Mouse (Mus musculus): Measurements from ENCODE around the gene Ttc23. TPM values are rescaled to one million over a fixed set of nuclear protein-coding genes. Genes with fewer than 3 reads are reported as not detected.

Ttc23 gene
- total RNA-seq, 2 experiments from 2014 or later, result 16.7 to 18.2 TPM

- DNase-seq, result no peak
Observed at GRCm38 (mm10) chr7:67747731-67748305, 100.6 kb downstream of the Ttc23 start.

GRCm38 (mm10) chr7:67749441-67750239 is 102.4 kb downstream of the Ttc23 start:
- no peak for DNase-seq

DNA sequence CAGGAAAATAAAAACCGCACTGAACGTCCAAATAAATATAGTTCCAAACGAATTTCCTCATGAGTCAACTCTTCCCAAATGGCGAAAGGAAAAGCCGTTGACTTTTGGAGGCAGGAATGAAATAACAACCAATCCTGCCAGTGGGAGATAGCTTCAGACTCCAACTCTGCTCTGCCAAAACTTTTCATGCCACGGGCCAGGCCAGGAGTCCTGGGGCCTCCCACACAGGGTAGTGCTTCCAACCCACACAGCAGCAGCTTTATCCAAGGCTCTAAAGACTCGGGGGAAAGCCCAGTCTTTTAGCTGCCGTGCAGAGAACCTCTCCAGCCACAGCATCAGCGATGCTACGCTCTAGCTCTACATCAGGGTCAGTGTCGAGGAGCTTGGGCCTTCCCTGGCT is 107.4 kb downstream of the Ttc23 start:
- peak; percentile 64 to 82 for DNase-seq

DNA sequence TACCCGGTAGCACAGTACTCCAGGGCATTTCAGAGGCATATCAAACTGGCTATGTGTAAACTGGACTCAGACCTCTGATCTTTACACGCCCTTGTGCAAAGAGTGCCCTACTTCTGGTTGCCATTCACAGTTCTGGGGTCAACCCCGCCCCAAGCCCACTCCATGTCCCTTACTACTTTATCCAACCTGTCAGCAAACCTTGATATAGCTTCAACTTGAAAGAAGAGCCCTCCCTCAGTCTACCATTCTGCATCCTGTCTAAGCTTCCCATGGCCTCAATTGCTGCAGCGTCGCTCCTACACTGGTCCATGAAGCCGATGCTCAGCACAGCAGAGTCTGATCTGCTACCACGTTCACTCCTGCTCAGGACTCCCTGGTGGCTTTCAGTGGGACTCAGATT is 108.2 kb downstream of the Ttc23 start:
- no peak for DNase-seq

DNA sequence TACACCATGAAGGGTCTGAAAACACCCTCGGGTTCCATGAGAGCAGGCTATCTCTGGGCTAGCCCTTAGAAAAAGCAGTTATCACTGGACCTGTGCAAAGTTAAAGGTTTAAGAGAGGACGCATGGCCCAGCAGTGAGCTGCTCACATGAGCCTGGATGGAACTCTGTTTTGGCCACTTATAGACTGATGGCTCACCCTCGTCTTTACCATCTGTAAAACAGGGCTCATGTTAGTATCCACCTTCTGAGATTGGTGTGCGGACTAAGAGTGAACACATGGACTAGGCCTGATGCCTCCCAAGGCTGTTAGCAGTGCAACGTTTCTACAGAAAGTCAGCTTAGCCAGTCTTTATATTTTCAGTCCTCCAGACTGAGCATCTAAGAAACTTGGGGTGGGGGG is 109.4 kb downstream of the Ttc23 start:
- DNase-seq, result no peak

GRCm38 (mm10) chr7:67758506-67758857 is 111.3 kb downstream of the Ttc23 start:
- DNase-seq, result peak; percentile 44 to 59

- DNase-seq, result no peak
Observed at GRCm38 (mm10) chr7:67758858-67759628, 111.8 kb downstream of the Ttc23 start.

- peak; percentile 94 to 97 for DNase-seq
Observed at GRCm38 (mm10) chr7:67759629-67759995, 112.4 kb downstream of the Ttc23 start, which contains the start of gene Synm. TSS of gene Synm (minus strand) at chr7:67759742.

- no peak for DNase-seq
Observed at GRCm38 (mm10) chr7:67763625-67764024, 116.4 kb downstream of the Ttc23 start.

- no peak for DNase-seq
Observed at GRCm38 (mm10) chr7:67768125-67768524, 120.9 kb downstream of the Ttc23 start.

DNA sequence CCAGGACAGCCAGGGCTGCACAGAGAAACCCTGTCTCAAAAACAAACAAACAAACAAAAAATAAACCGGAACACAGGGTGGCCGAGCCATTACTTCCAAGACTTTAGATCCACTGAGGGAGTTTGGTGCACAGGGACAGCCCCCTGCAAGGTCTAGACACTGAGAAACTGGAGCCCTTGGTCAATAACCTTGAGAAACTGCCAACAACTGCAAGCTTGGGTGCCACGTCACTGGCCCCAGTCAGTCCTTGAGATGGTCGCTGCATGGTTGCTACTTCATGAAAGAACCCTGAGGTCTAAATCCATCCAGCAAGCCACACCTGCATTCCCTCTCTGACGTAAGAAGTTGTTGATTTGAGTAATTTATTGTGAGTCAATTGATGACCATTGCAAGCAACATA is 122.3 kb downstream of the Ttc23 start:
- no peak for DNase-seq

- no peak for DNase-seq
Observed at GRCm38 (mm10) chr7:67772231-67772630, 125.0 kb downstream of the Ttc23 start.

DNA sequence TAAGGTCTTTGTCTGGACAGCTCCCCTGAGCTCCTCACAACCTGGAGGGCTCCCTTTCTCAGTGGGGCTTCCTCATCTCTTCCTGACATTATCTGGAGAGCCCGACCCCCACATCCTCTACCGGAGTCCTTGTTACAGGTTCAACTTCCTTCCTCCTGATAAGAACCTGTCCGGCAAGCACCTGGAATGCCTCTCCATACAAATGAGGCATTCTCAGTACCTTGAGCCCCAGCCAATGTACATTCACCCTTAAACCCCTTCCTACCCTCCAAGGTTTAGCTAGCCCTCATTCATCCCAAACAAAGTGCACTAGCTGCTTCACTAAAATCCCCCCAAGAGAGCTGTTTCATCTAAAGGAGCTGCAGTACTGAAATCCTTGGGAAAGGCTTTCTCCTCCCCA is 128.4 kb downstream of the Ttc23 start:
- no peak for DNase-seq

DNA sequence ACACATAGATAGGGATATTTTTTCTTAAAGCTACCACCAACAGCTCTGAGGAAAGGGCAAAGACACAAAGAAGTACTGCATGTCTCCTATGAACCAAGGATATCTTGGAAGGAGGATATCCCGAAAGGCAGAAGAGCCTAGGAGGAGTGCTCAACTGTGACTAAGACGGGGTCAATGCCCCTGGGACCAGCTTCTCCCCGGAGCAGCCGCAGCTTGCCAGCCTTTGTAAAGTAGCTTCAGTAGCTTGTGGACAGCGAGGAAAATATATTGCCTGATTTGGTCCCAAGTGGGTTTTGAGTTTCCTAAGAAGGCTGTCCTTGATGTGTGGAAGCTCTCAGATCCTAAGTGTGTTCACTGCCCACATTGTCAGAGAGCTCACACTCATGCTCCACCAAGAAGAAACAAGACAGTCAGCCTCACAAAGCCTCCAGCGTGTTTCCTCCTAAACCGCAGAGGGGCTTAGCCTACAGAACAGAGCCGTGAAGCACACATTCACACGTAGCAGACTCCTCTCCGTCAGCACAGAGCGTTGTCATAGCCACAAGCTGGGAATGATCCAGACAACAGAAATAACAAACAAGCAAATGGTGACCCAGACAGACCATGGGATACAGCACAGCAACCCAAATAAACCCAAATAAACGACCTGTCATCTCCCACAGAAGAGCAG is 129.6 kb downstream of the Ttc23 start:
- no peak for DNase-seq

DNA sequence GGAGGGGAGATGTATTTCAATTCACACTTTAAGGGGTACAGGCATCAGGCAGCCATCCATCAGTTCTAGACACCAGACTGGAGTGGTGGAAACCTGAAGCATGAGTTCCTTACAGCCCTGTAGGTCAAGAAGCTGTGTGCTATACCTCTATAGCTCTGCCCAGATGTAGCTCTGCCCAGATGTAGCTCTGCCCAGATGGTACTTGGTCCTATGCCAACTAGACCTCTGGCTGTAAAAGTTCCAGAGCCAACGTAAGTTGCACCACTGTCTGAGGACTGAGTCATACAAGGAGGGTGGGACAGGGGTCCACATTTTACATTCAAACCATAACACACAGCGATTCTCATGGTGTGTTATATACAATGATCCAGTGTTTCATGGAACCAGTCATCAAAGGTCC is 140.7 kb downstream of the Ttc23 start:
- no peak for DNase-seq

- DNase-seq, result peak; percentile 52 to 86
Observed at GRCm38 (mm10) chr7:67788713-67789112, 141.5 kb downstream of the Ttc23 start.

DNA sequence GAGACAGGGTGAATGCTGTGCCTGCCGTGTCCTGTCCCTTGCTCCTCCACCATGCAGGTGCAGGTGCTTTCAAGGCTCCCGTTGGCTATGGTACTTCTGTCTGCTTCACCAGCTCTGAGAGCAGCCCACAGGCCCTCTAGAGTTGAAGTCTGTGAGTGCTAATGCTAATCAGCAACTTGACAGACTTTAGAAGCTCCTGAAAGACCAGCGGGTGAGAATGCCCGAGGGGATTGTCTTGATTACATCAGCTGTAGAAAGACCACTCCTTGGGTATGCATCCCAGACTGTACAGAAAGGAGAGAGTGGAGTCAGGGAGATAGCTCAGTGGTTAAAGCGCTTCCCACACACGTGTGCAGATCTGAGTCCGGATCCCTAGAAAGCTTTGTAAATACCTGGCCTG is 144.0 kb downstream of the Ttc23 start:
- DNase-seq, result no peak

GRCm38 (mm10) chr7:67793449-67793848 is 146.2 kb downstream of the Ttc23 start:
- DNase-seq, result no peak

- DNase-seq, result peak in 1 of 2 experiments; percentile 2
Observed at GRCm38 (mm10) chr7:67797065-67797464, 149.9 kb downstream of the Ttc23 start.

GRCm38 (mm10) chr7:67798476-67798875 is 151.3 kb downstream of the Ttc23 start:
- DNase-seq, result no peak

- no peak for DNase-seq
Observed at GRCm38 (mm10) chr7:67800547-67800946, 153.3 kb downstream of the Ttc23 start.

- DNase-seq, result no peak
Observed at GRCm38 (mm10) chr7:67801022-67801421, 153.8 kb downstream of the Ttc23 start.

Measured in heart, adult 18-20 months (tissue).